Comparison of ENCODE assay signal across 10 mouse cellular contexts in the genomic region with DNA sequence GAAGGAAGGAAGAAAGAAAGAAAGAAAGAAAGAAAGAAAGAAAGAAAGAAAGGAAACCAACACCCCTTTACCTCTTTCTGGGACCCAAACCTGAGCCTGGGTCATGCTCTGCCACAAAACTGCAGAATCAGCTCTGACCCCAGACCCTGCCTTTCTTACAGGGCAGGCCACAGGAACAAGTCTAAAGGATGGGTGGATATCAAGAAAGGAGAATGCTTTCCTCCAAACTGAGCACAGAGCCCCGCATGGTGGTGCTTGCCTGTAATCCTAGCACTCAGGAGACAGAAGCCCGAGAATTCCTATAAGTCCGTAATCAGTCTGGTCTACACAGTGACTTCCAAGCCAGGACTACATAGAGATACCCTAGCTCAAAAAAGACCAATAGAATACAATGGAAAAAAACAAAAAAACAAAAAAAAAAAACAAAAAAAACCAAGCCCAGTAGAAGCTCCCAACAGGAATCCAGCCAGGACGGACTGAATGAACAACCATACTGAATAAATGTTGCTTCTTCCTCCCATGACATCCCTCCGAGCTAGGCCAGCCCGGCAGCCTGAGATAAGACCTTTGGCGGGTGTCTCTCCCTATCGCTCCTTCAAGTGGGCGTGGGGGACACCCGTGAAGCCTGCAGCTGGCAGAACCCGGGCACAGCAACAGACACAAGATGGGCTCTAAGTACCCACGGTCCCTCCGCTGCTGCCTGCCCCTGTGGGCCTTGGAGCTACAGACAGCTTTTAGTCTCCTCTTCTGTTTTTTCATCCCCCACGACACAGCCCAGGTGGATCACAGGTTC. TPM values are rescaled to one million over a fixed set of nuclear protein-coding genes. Genes with fewer than 3 reads are reported as not detected.
DNase-seq lines count a peak whose midpoint lies in the region; ATAC-seq and TF ChIP-seq lines count a peak whose summit lies in the region.
"Had no signal": no experiment of that assay in that cellular context is flagged by ENCODE, and none has a peak within 500 bp of the region (broad histone marks: within the 10 kb centered on the region; RNA-seq: fewer than 3 reads in every experiment).

TSS of gene Rhd (plus strand) at position 600 of the 793 bp plus-strand sequence.

- peak; percentile 79 for ATAC-seq in heart, embryonic 12.5 days (ENCODE audit: insufficient number of reproducible peaks, low FRiP score)
- ATAC-seq in common myeloid progenitor, adult 5-6 weeks (replicated peaks; ENCODE audit: low read depth, poor library complexity, severe bottlenecking), result peak; percentile 70; the same call in 1 of the 2 replicates
- peak; percentile 76 for ATAC-seq in liver, embryonic 13.5 days (ENCODE audit: low read depth)

- intact Hi-C loops in heart, postnatal 25 days (cut with DNase I), result no loop called here

- peaks cover 9% of the 10 kb centered on the region for H3K4me1 ChIP-seq in heart, embryonic 12.5 days (replicated peaks)
- peaks cover 60% of the 10 kb centered on the region for H3K4me1 ChIP-seq in E14TG2a.4 (replicated peaks; ENCODE audit: low read depth, low read length)
- peaks cover 59% of the 10 kb centered on the region for H3K4me1 ChIP-seq in liver, embryonic 13.5 days (replicated peaks)

- 0 out of 2 replicates have a peak, but pooled peaks cover 12% of the 10 kb centered on the region for H3K27me3 ChIP-seq in heart, embryonic 12.5 days (replicated peaks)
- H3K27me3 ChIP-seq in E14TG2a.4 (ENCODE audit: insufficient read depth, low read length), result peaks cover 61% of the 10 kb centered on the region
- H3K27me3 ChIP-seq in liver, embryonic 13.5 days, result no peaks in the 10 kb centered on the region

- peak within 1 kb of the TSS; percentile 56 for H3K9ac ChIP-seq in heart, embryonic 12.5 days
- peak within 1 kb of the TSS; percentile 98 for H3K9ac ChIP-seq in liver, embryonic 13.5 days

- H3K36me3 ChIP-seq in heart, embryonic 12.5 days, result no peaks in the 10 kb centered on the region
- H3K36me3 ChIP-seq in E14TG2a.4 (ENCODE audit: insufficient read depth, low read length), result no peaks in the 10 kb centered on the region
- H3K36me3 ChIP-seq in liver, embryonic 13.5 days, result peaks cover 22% of the 10 kb centered on the region

- no peaks in the 10 kb centered on the region for H3K9me3 ChIP-seq in heart, embryonic 12.5 days (replicated peaks)
- no peaks in the 10 kb centered on the region for H3K9me3 ChIP-seq in E14TG2a.4 (ENCODE audit: low read length)
- H3K9me3 ChIP-seq in liver, embryonic 13.5 days (replicated peaks), result no peaks in the 10 kb centered on the region

- peak within 1 kb of the TSS; percentile 13 for H3K4me2 ChIP-seq in heart, embryonic 12.5 days
- peak within 1 kb of the TSS; percentile 92 for H3K4me2 ChIP-seq in liver, embryonic 13.5 days

- no peak for TF ChIP-seq CTCF in E14TG2a.4 (conservative IDR thresholded peaks at IDR 0.05; ENCODE audit: low read length)

- no peak for DNase-seq in heart, postnatal 25 days (ENCODE audit: low spot score)
- DNase-seq in liver, embryonic 13.5 days, result peak; percentile 84
- no peak for DNase-seq in cerebellum, adult 9-11 months
- DNase-seq in kidney, adult 8-10 months, result no peak
- no peak for DNase-seq in ovary, postnatal 36 days (ENCODE audit: low spot score)
- DNase-seq: lung, adult 2 months had no signal

- 32% methylated on average over 14 of the region's 14 CpGs for WGBS in heart, embryonic 12.5 days
- WGBS in liver, embryonic 13.5 days (ENCODE audit: insufficient replicate concordance), result 20% methylated on average over 14 of the region's 14 CpGs

- H3K27ac ChIP-seq in heart, embryonic 12.5 days (ENCODE audit: poor library complexity, severe bottlenecking), result peak within 1 kb of the TSS; percentile 56
- peak within 1 kb of the TSS; percentile 100 for H3K27ac ChIP-seq in liver, embryonic 13.5 days

- H3K4me3 ChIP-seq in heart, embryonic 12.5 days, result peak within 1 kb of the TSS; percentile 29
- peak within 1 kb of the TSS; percentile 65 for H3K4me3 ChIP-seq in E14TG2a.4 (replicated peaks; ENCODE audit: low read length)
- H3K4me3 ChIP-seq in liver, embryonic 13.5 days (replicated peaks), result peak within 1 kb of the TSS; percentile 84

RNA-seq across cellular contexts. Expression of gene Rhd, which starts in this region (rescaled TPM):
- polyA plus RNA-seq in heart, embryonic 12.5 days (2016; fragmentation: Nextera tagmentation; extraction: Ambion mirVana), result 23.6 and 28.1 TPM in 2 replicates
- total RNA-seq in heart, postnatal 25 days (2021), result 1 to 10 TPM; 1.5 to 1.6 TPM
- 52.9 and 59.6 TPM in 2 replicates for total RNA-seq in common myeloid progenitor, adult 5-6 weeks (2017)
- 545 and 561 TPM in 2 replicates for polyA plus RNA-seq in liver, embryonic 13.5 days (2015; fragmentation: Nextera tagmentation; extraction: Ambion mirVana)
- total RNA-seq: layer of hippocampus, postnatal 25 days had no signal

Comparison
In these comparisons a context has a peak if more than half of its experiments do, and no peak if none do; other contexts are left out.
1. RNA of gene Rhd (total RNA-seq): 52.9 to 59.6 TPM in common myeloid progenitor, adult 5-6 weeks; 1.5 to 1.6 TPM in heart, postnatal 25 days; every median in the first group is over 10 times any median in the second.
2. RNA of gene Rhd (polyA plus RNA-seq): 545 to 561 TPM in liver, embryonic 13.5 days; 23.6 to 28.1 TPM in heart, embryonic 12.5 days; every median in the first group is over 10 times any median in the second.
3. H3K4me3 ChIP-seq: peak in every context shown above with its lines; median percentile 84 in liver, embryonic 13.5 days; 65 in E14TG2a.4; 29 in heart, embryonic 12.5 days.
4. Peak in every context shown above with its lines, with median percentiles within 50 percentile points of each other: ATAC-seq.